Mouse (Mus musculus) CD8-positive naive resting alpha-beta T cell, adult 2 months (primary cell): Measurements from ENCODE around the gene Bdh1.

Experiments
- DNase-seq, 2 experiments: peaks; one replicate each; pipeline ENCODE4 v3.0.0; 2022; ENCODE audit warnings: low read depth in 2 of 2, low spot score in 2 of 2

Gene Bdh1

GRCm38 (mm10) chr16:31428335-31428674 lies 6.2 kb downstream of the Bdh1 start:
- DNase-seq, result no peak

GRCm38 (mm10) chr16:31428675-31429470 lies 6.8 kb downstream of the Bdh1 start:
- peak; percentile 55 to 69 for DNase-seq

- peak; percentile 70 to 80 for DNase-seq
Observed at GRCm38 (mm10) chr16:31429471-31430155, 7.5 kb downstream of the Bdh1 start.

- no peak for DNase-seq
Observed at GRCm38 (mm10) chr16:31433466-31434110, 11.5 kb downstream of the Bdh1 start.

- no peak for DNase-seq
Observed at GRCm38 (mm10) chr16:31435146-31435545, 13.1 kb downstream of the Bdh1 start.

- no peak for DNase-seq
Observed at GRCm38 (mm10) chr16:31436085-31436484, 14.0 kb downstream of the Bdh1 start.

GRCm38 (mm10) chr16:31437358-31437757 lies 15.3 kb downstream of the Bdh1 start:
- no peak for DNase-seq

GRCm38 (mm10) chr16:31439529-31439928 lies 17.4 kb downstream of the Bdh1 start:
- no peak for DNase-seq

GRCm38 (mm10) chr16:31440046-31440445 lies 18.0 kb downstream of the Bdh1 start:
- no peak for DNase-seq

GRCm38 (mm10) chr16:31444521-31444920 lies 22.4 kb downstream of the Bdh1 start:
- no peak for DNase-seq

- DNase-seq, result no peak
Observed at GRCm38 (mm10) chr16:31446067-31446853, 24.2 kb downstream of the Bdh1 start.

- no peak for DNase-seq
Observed at GRCm38 (mm10) chr16:31449973-31450372, 27.9 kb downstream of the Bdh1 start.

GRCm38 (mm10) chr16:31451235-31451634 lies 29.2 kb downstream of the Bdh1 start:
- no peak for DNase-seq

GRCm38 (mm10) chr16:31452467-31452866 lies 30.4 kb downstream of the Bdh1 start:
- no peak for DNase-seq

- no peak for DNase-seq
Observed at GRCm38 (mm10) chr16:31454013-31454412, 31.9 kb downstream of the Bdh1 start.

GRCm38 (mm10) chr16:31455276-31456045 lies 33.4 kb downstream of the Bdh1 start:
- DNase-seq, result no peak

GRCm38 (mm10) chr16:31458229-31458918 lies 36.3 kb downstream of the Bdh1 start:
- peak; percentile 41 to 51 for DNase-seq

- no peak for DNase-seq
Observed at GRCm38 (mm10) chr16:31459968-31460461, 37.9 kb downstream of the Bdh1 start.

GRCm38 (mm10) chr16:31460506-31460905 lies 38.4 kb downstream of the Bdh1 start:
- DNase-seq, result no peak

- DNase-seq, result no peak
Observed at GRCm38 (mm10) chr16:31461046-31461445, 39.0 kb downstream of the Bdh1 start.
